Mouse (Mus musculus) megakaryocyte, adult 5-6 weeks (primary cell): ENCODE measurements around the gene Ppp2r1b. TPM values are rescaled to one million over a fixed set of nuclear protein-coding genes. Genes with fewer than 3 reads are reported as not detected.
"Not testable (repeated sequence)": the region's sequence is repeated elsewhere in the genome, so short reads cannot be mapped to it uniquely, and the experiment has no call there.

Experiments
- ATAC-seq: 2 replicates; pipeline ENCODE4 v1.8.0; 2016; ENCODE audit warnings: mild to moderate bottlenecking, inconsistent platforms; ENCODE audit not compliant: poor library complexity, severe bottlenecking
- total RNA-seq, 2 experiments: library from RNA; stranded (forward) in 1 of 2; stranded (reverse) in 1 of 2; fragments of 153-499, 151-499 nt in 1 of 2; fragments of 221-1000, 200-1000 nt in 1 of 2; gene quantifications; 2 replicates each; pipeline versions ENCODE4 v1.2.3 to v1.2.4; 2015 to 2017

Gene Ppp2r1b
- total RNA-seq (2015) (17.8 and 18.7 TPM in 2 replicates), total RNA-seq (2017) (24.0 and 26.6 TPM in 2 replicates)

GRCm38 (mm10) chr9:50845081-50845480 lies at the start of gene Ppp2r1b:
Gene Ppp2r1b, plus strand, starts transcription at chr9:50845301.
- ATAC-seq = no peak

GRCm38 (mm10) chr9:50796776-50797175 lies 48.3 kb upstream of the Ppp2r1b start:
- ATAC-seq = no peak

- no peak for ATAC-seq
These were observed 47.5 kb upstream of the Ppp2r1b start for GRCm38 (mm10) chr9:50797641-50798040.

- no peak for ATAC-seq
These were observed 46.7 kb upstream of the Ppp2r1b start for GRCm38 (mm10) chr9:50798368-50798767.

- ATAC-seq = peak; percentile 80
These were observed 44.1 kb upstream of the Ppp2r1b start for GRCm38 (mm10) chr9:50800985-50801384.

- ATAC-seq = peak; percentile 47
These were observed 41.9 kb upstream of the Ppp2r1b start for GRCm38 (mm10) chr9:50803055-50803671.

GRCm38 (mm10) chr9:50808471-50808870 lies 36.6 kb upstream of the Ppp2r1b start:
- ATAC-seq = no peak

GRCm38 (mm10) chr9:50809146-50809545 lies 36.0 kb upstream of the Ppp2r1b start:
- no peak for ATAC-seq

- ATAC-seq = peak; percentile 43; the same call in 1 of the 2 replicates
These were observed 33.9 kb upstream of the Ppp2r1b start for GRCm38 (mm10) chr9:50811187-50811586.

GRCm38 (mm10) chr9:50811746-50812145 lies 33.4 kb upstream of the Ppp2r1b start:
- ATAC-seq = no peak

- ATAC-seq = no peak
These were observed 31.3 kb upstream of the Ppp2r1b start for GRCm38 (mm10) chr9:50813796-50814195.

- no peak for ATAC-seq
These were observed 29.4 kb upstream of the Ppp2r1b start for GRCm38 (mm10) chr9:50815666-50816065.

- ATAC-seq = no peak
These were observed 28.6 kb upstream of the Ppp2r1b start for GRCm38 (mm10) chr9:50816512-50816911.

GRCm38 (mm10) chr9:50818050-50818449 lies 27.1 kb upstream of the Ppp2r1b start:
- peak; percentile 54; the same call in 1 of the 2 replicates for ATAC-seq

GRCm38 (mm10) chr9:50819716-50820115 lies 25.4 kb upstream of the Ppp2r1b start:
- no peak for ATAC-seq

GRCm38 (mm10) chr9:50821651-50822050 lies 23.4 kb upstream of the Ppp2r1b start:
- no peak for ATAC-seq

- no peak for ATAC-seq
These were observed 22.9 kb upstream of the Ppp2r1b start for GRCm38 (mm10) chr9:50822216-50822615.

GRCm38 (mm10) chr9:50823779-50824453 lies 21.2 kb upstream of the Ppp2r1b start:
- ATAC-seq = no peak

- ATAC-seq = no peak
These were observed 13.6 kb upstream of the Ppp2r1b start for GRCm38 (mm10) chr9:50831514-50831913.

GRCm38 (mm10) chr9:50832162-50832561 lies 12.9 kb upstream of the Ppp2r1b start:
- no peak for ATAC-seq

GRCm38 (mm10) chr9:50832582-50832981 lies 12.5 kb upstream of the Ppp2r1b start:
- ATAC-seq = not testable (repeated sequence)

GRCm38 (mm10) chr9:50833786-50834185 lies 11.3 kb upstream of the Ppp2r1b start:
- ATAC-seq = peak; percentile 51
